Mouse (Mus musculus): ENCODE measurements around the gene Tspan11. TPM values are rescaled to one million over a fixed set of nuclear protein-coding genes. Genes with fewer than 3 reads are reported as not detected.

Tspan11 gene
- total and polyA plus RNA-seq, 3 experiments, result not detected

DNA sequence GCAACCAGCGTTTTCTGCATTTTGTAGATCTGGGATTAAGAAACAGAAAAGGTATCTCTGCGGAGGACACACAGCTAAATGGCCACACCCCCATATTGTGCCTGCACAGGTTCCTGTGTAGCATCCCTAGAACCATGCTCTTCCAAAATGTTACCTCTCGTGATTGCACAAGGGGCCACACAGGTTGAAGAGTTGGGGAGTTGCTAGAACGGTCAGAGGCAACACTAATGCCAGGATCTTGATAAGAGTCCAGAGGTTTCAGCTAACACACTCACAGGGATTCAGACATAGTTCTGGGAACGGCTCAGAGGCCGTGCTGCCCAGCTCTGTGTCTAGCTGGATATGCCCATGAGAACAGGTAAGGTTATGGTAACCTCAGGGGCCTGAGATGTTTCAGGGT is 37.9 kb upstream of the Tspan11 start:
- dilution Hi-C loops (cut with MboI; ENCODE audit: extremely low pct_ligation_motif_present, extremely low pct_unique_long_range_greater_than_20kb, low sequenced_read_pairs) (no loop called here), in situ Hi-C loops (cut with MboI; ENCODE audit: low pct_ligation_motif_present, low pct_unique_long_range_greater_than_20kb, low sequenced_read_pairs) (no loop called here)
- H3K79me2 ChIP-seq (replicated peaks; ENCODE audit: control insufficient read depth, extremely low read depth, insufficient read depth, poor library complexity, severe bottlenecking), result no peaks in the 10 kb centered on the region
- H3K27me3 ChIP-seq (replicated peaks), result peaks cover 59% of the 10 kb centered on the region
- H3K9me3 ChIP-seq (replicated peaks; ENCODE audit: low read length), result no peaks in the 10 kb centered on the region
- H3K4me3 ChIP-seq (replicated peaks in 1 of 3; ENCODE audit: low read depth in 2 of 3, low read length in 2 of 3, poor library complexity in 1 of 3), result no peak overlapping the region
- no peak overlapping the region for H3K27ac ChIP-seq (ENCODE audit: insufficient read depth, low read depth)
- H3K4me2 ChIP-seq (ENCODE audit: insufficient read depth, low read depth, poor library complexity, severe bottlenecking), result no peak overlapping the region
- no peak overlapping the region for H3K9ac ChIP-seq (ENCODE audit: insufficient read depth, low read depth)
- DNase-seq (ENCODE audit: extremely low read depth), result no peak
- TF ChIP-seq UBTF (IDR thresholded peaks at IDR 0.05; ENCODE audit: low read depth, low read length) (no peak), USF2 (conservative IDR thresholded peaks at IDR 0.05; ENCODE audit: low read depth, low read length) (no peak), ZNF384 (IDR thresholded peaks at IDR 0.05; ENCODE audit: low read depth, low read length) (no peak), SIN3A (IDR thresholded peaks at IDR 0.05; ENCODE audit: low read length) (no peak)
- H3K36me3 ChIP-seq (replicated peaks in 1 of 2; ENCODE audit: control insufficient read depth in 1 of 2, insufficient read depth in 1 of 2, low read length in 1 of 2), result no peaks in the 10 kb centered on the region
- peaks cover 0 to 8% of the 10 kb centered on the region in 2 experiments; a peak in 2 of 4 replicates for H3K4me1 ChIP-seq (ENCODE audit: control insufficient read depth in 1 of 2, insufficient read depth in 2 of 2)

GRCm38 (mm10) chr6:127851611-127852010 is 35.8 kb upstream of the Tspan11 start:
- no peak for TF ChIP-seq MYC (IDR thresholded peaks at IDR 0.05; ENCODE audit: low read depth, low read length)
- TF ChIP-seq MAZ (IDR thresholded peaks at IDR 0.05; ENCODE audit: low read depth, low read length), result no peak
- TF ChIP-seq SMC3 (IDR thresholded peaks at IDR 0.05; ENCODE audit: low read depth, low read length), result no peak
- in situ Hi-C loops (cut with MboI; ENCODE audit: low pct_ligation_motif_present, low pct_unique_long_range_greater_than_20kb, low sequenced_read_pairs), result no loop called here
- no peaks in the 10 kb centered on the region for H3K9me3 ChIP-seq (replicated peaks; ENCODE audit: low read length)
- H3K4me2 ChIP-seq (ENCODE audit: insufficient read depth, low read depth, poor library complexity, severe bottlenecking), result no peak overlapping the region
- H3K9ac ChIP-seq (ENCODE audit: insufficient read depth, low read depth), result no peak overlapping the region
- dilution Hi-C loops (cut with MboI; ENCODE audit: extremely low pct_ligation_motif_present, extremely low pct_unique_long_range_greater_than_20kb, low sequenced_read_pairs), result no loop called here
- H3K4me3 ChIP-seq (replicated peaks in 1 of 3; ENCODE audit: low read depth in 2 of 3, low read length in 2 of 3, poor library complexity in 1 of 3), result no peak overlapping the region
- DNase-seq (ENCODE audit: extremely low read depth), result no peak
- no peaks in the 10 kb centered on the region for H3K79me2 ChIP-seq (replicated peaks; ENCODE audit: control insufficient read depth, extremely low read depth, insufficient read depth, poor library complexity, severe bottlenecking)
- peaks cover 0 to 8% of the 10 kb centered on the region in 2 experiments; a peak in 2 of 4 replicates for H3K4me1 ChIP-seq (ENCODE audit: control insufficient read depth in 1 of 2, insufficient read depth in 2 of 2)
- H3K27me3 ChIP-seq (replicated peaks), result peaks cover 68% of the 10 kb centered on the region
- no peaks in the 10 kb centered on the region for H3K36me3 ChIP-seq (replicated peaks in 1 of 2; ENCODE audit: control insufficient read depth in 1 of 2, insufficient read depth in 1 of 2, low read length in 1 of 2)
- no peak overlapping the region for H3K27ac ChIP-seq (ENCODE audit: insufficient read depth, low read depth)

DNA sequence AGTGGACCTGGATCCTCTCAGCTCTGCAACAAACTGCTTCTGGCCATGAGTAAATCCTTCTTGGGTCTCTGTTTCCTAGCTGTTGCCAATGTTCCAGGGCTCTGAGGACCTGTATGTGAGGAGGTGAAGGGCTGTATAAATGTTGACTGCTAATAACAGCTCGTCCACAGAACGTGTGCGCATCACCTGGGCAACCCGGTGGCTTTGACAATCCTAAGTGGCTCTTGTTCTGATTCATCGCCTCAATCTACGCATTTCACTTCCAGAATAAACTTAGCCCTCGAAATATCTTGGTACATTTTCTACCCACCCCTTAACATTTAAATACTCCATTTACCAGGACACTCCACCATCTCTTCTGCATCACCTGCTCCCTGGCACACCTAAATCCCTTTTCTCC is 34.1 kb upstream of the Tspan11 start:
- DNase-seq (ENCODE audit: extremely low read depth), result no peak
- TF ChIP-seq IRF4 (IDR thresholded peaks at IDR 0.05; ENCODE audit: low read depth, low read length), result no peak
- TF ChIP-seq ZC3H11A (IDR thresholded peaks at IDR 0.05; ENCODE audit: low read depth, low read length), result no peak
- TF ChIP-seq NRF1 (IDR thresholded peaks at IDR 0.05; ENCODE audit: low read depth, low read length), result no peak
- TF ChIP-seq CHD2 (IDR thresholded peaks at IDR 0.05; ENCODE audit: low read length), result no peak
- Histone ChIP-seq H3K27me3 (replicated peaks) (peaks cover 73% of the 10 kb centered on the region), H3K4me3 (replicated peaks in 1 of 3; ENCODE audit: low read depth in 2 of 3, low read length in 2 of 3, poor library complexity in 1 of 3) (no peak overlapping the region), H3K9me3 (replicated peaks; ENCODE audit: low read length) (no peaks in the 10 kb centered on the region), H3K79me2 (replicated peaks; ENCODE audit: control insufficient read depth, extremely low read depth, insufficient read depth, poor library complexity, severe bottlenecking) (no peaks in the 10 kb centered on the region), H3K9ac (ENCODE audit: insufficient read depth, low read depth) (no peak overlapping the region), H3K36me3 (replicated peaks in 1 of 2; ENCODE audit: control insufficient read depth in 1 of 2, insufficient read depth in 1 of 2, low read length in 1 of 2) (no peaks in the 10 kb centered on the region), H3K4me1 (ENCODE audit: control insufficient read depth in 1 of 2, insufficient read depth in 2 of 2) (peaks cover 0 to 8% of the 10 kb centered on the region in 2 experiments; a peak in 2 of 4 replicates), H3K4me2 (ENCODE audit: insufficient read depth, low read depth, poor library complexity, severe bottlenecking) (no peak overlapping the region), H3K27ac (ENCODE audit: insufficient read depth, low read depth) (no peak overlapping the region)
- in situ Hi-C loops (cut with MboI; ENCODE audit: low pct_ligation_motif_present, low pct_unique_long_range_greater_than_20kb, low sequenced_read_pairs) (no loop called here), dilution Hi-C loops (cut with MboI; ENCODE audit: extremely low pct_ligation_motif_present, extremely low pct_unique_long_range_greater_than_20kb, low sequenced_read_pairs) (no loop called here)

Data from CH12.LX (cell line).